Mouse (Mus musculus): ENCODE data around the gene Cbx1.

Gene Cbx1

DNA sequence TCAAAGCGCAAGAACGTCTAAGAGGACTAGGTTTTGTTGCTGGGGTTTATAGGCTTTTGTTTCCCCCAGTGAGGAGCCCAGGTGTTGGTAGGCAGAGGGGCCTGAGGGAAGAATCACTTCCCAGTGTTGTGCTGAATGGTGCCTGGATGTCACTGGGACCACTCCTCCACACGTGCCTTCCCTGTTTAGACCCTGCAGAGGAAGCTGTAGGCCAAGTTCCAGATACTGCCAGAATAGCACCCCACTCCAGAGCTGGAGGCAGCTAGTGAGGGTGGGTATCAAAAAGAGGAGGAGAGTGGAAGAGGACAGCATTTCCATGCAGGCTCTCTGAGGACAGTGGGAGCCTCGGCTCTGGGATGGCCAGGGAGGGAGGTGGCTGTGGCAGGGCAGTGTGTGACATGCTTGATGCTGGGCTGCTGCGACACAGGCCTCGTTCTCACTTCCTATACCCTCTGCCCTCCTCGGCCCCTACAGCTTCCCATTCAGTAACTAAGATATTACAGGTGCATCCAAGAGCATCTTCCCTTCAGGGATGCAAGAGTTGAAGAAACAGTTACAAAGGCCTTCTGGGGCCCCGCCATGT, 29.3 kb downstream of the Cbx1 start:
- DNase-seq, result no peak

DNA sequence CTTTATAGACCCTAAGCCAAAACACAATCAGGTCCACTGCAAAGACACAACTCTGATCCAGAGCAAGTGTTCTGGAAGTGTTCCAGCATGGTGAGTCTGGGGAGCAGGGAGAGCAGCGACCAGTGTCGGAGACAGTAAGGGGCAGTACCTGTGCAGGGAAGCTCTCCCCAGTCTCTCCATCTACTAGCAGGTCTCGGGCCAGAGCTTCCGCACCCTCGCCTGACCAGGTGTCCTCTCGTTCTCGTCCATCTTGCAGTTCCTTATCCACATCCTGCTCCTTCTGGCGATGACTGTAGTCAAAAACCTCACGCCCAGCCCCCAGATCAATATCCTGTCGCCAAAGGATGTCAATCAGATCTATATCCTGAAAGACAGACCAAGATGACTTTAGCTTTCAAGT, 33.0 kb downstream of the Cbx1 start:
- no peak for DNase-seq

DNA sequence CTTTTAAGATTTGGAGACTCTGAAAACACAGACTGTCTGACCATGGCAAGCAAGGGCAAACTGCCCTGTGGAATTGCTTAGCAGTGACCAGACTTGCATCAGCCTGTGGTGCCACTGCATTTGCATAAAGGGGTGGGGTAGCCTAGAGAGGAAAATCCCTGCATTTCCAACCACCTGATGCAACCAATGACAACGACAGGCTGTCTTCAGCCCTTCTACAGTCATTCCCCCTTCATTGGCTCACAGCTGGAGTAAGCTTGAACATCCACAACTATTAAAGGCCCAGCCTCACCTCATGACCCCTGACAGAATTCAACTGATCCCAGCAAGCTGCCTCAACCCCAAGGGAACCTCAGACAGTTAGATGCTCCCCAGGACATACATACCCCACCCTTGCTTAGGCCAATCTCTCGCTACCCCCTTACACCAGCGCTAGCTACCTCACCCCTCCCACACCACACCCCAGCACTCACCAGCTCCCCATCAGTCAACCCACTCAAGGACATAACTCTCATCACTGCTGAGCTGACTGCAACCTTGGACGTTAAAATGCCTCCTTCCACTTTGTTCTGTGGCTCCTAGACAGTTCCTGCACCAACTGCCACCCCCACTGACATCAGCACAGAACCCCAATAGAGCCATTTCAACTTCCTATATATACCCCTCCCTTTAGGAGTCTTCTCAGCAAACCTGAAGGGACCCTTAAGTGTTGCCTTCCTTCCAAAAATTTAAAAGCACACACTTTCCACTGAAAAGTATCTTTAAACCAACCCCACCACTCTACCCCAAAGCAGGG, 33.9 kb downstream of the Cbx1 start:
- peak in 1 of 2 experiments; percentile 23 for DNase-seq

DNA sequence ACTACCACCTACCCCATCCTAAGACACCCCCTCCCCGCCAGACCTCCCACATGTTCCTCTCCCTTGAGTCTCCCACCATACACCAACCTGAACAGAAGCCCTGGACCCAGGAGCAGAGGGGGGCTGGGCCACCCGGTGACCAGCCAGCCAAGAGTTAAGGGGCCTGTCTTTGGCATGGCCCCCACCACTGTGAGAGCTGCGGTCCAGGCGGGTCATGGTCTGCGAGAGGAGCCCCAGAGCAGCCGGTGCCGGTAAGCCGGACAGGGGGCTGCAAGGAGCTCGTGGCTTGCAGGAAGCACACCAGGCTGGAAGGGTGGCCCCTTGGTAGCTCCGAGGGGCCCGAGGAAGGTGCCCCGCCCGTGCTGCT, 34.5 kb downstream of the Cbx1 start:
- DNase-seq, result no peak

DNA sequence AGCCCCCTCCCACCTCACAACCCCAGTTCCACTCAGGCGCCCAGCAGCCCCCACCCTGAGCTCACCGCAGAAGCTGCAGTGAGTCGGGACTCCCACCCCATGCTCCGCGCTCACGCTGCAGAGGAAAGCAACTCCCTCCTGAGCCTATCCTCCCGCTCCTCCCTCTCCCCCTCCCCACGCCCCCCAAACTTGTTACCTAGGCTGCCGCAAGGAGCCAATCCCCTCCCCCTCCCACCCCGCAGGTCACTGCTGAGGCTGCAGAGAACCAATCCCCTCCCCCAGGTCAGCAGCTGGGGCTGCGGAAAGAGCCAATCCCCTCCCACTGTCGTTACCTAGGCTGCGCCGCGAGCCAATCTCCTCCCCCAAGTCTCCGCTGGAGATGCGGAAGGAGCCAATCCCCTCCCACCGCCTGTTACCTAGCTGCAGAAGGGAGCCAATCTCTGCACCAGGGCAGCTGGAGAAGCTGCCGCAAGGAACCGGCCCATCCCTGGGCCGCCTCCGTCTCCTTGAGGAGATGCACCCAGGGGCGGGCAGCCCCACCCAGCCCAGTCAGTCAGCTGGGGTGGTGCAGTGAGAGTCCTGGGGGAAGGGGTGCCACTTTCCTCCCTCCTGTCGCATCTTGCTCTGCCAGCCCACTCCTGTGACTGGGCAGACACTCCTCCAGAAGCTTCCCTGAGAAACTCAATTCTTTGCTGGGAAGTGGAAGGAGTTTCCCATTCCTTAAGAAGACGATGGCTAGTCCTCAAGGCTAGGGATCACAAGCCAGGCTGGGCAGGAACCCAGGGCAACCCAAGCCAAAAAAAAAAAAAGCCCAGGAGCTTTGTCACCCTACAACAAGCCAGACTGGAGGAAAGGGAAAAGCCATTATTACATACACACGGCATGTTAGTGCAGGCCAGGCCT, 35.2 kb downstream of the Cbx1 start:
- DNase-seq, result peak; percentile 77 to 82

DNA sequence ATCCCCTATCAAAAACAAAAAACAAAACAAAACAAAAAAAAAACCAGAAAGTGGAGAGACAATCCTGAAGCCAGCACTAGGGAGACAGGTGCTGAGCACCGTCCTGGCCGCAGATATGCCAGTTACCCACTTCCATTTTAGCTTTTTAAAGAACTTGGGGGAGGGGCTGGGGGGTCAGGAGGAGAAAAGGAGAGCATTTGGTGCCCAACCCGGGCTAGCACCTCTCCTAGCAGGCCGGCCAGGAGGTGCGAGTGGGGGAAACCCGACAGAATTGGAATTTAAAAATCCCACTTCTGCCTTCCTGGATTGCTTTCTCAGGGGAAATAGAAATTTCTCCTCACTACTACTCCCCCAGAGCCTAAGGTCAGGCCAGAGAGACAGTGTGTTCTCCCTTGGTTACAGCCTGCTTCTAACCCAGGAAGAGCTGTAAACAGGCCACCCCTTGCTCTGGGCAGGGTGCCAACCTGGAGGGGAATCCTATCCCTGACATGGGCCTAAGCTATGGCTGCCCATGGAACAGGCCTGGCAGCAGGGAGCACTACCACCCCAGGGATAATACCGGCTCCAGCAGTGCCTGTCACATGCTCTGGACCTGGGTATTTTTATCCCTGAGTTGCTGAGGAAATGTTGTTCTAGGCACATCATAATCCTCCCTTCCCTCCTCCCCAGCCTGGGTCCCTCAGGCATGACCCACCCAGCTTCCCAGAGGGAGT, 36.0 kb downstream of the Cbx1 start:
- DNase-seq, result peak in 1 of 2 experiments; percentile 40

DNA sequence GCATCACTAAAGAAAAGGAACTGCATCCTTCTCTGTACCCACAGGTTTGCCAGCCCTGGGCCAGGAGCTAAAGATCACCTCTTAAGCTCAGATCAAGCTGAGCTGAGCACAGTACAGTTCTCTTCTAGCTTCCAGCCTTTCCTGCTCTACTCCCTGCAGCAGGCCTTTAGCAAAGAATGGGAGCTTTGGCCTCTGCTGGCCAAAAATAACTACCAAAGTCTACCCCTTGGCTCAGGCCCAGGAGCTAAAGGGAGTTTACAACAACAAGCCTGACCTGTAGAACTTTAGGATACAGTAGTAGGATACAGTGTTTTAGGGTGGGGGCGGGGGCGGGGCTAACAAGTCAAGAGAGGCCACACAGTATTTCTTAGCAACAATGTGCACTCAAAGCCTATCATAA, 37.6 kb downstream of the Cbx1 start:
- no peak for DNase-seq

DNA sequence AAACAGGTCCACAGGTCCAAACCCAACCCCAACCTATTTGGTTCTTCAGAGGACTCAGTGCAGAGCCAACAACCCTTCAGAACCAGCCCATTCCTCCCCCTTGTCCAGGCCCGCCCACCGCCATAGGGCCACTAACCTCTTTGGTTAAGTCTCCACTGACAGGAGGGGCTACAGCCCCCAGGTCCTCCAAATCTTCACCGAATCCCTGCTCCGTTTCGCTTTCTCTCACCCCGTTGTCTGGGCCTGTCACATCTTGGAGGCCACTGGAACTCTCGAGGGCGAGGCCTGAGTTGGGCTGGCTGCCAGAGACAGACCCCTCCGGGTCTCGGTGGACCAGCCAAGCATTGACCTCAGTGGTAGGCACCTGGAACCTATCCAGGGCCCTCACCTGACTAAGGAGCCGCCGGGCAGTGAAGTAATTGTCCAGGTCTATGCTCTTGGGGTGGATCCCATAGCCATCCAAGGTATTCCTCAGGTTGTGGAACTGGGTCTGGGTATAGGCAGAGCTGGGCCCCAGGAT, 38.2 kb downstream of the Cbx1 start:
- no peak for DNase-seq

DNA sequence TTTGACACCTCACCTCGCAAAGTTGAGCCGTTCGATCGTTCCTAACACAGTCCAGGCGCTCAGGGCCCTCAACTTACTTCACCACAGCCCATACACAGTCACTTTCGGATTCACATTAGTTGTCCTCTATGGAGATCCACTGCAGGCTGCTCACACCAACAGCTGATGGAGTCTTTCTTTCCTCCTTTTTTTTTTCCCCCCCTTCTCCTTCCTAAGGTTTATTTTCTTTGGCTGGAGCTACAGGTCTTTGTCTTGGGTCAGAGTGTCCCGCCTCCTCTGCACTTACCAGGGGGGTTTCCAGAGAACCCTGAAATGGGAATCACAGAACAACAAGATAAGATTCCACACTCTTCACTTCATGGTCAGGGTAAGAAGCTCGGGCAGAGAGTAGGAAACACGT, 39.0 kb downstream of the Cbx1 start:
- no peak for DNase-seq

DNA sequence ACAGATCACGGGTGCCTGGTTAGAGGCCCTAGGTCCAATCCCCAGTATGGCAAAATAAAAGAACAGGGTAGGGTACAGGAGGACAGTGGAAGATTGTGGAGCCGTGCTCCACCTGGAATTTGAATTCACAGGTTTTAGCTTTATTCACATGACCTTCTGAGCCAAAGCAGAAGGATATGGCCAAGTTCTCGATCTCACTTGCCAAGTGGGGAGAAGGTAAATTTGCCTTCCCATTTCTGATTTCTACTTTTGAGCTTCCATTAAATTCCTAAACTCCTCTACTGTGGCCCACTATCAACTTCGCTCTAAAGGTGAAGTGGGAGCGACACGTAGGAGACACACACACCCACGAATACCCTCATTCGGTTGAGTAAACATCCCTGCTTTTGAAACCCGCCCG, 40.0 kb downstream of the Cbx1 start:
- DNase-seq, result no peak

DNA sequence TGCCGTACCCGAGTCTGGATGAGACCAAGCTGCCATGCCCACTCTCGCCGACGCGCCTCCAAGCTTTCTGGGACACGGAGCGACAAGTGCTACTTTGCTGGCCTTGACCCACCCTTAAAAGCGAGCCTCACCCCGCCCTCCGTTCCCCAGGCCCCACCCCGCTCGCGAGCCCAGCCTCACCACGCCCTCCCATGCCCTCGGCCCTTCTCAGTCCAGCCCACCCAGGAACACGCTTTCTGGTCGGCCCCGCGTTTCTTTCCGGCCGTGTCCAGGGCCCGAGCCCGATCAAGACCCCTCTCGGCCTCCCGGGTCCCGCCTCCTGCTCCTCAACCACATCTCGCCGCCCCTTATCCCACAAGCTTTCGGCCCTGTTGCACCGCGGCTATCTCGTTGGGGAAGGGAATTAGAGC, 40.5 kb downstream of the Cbx1 start:
- DNase-seq, result peak; percentile 78 to 83

DNA sequence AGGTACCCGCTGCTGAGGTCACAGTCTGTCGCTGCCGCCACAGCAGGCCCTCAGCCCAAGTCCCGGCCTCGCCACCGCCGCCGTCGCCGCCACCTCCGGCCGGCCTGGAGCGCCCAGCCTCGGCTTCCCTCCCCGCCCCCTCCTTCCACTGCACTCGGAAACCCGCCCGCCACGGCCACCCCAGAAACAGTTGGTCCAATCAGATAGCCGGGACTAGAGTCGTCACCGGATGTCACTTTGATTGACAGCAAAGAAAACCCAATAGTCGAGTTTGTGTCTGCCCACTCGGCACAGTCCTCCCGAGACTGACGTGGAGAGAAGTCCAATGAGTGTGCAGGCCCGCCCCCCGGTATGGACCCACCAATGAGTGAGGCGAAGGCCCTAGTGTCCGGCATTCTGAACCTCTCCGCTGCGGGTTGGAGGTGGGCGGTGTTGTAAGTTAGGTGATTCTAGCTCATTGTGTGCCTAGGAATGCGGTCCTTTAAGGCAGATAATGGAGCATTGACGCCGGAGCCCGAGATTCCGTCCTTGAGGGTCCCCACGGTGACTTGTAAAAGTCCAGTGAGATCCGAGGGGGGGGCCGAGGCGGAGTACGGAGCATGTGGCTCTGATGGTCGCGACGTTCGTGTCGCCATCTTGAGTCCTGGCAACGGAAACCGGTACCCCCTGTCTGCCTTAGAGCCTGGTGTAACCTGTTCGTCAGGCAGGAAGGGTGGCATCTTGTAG, 41.0 kb downstream of the Cbx1 start, which contains the start of gene Nfe2l1:
Gene Nfe2l1 (minus strand): TSS at position 156 of the 726 bp plus-strand sequence.
- peak; percentile 92 to 96 for DNase-seq

DNA sequence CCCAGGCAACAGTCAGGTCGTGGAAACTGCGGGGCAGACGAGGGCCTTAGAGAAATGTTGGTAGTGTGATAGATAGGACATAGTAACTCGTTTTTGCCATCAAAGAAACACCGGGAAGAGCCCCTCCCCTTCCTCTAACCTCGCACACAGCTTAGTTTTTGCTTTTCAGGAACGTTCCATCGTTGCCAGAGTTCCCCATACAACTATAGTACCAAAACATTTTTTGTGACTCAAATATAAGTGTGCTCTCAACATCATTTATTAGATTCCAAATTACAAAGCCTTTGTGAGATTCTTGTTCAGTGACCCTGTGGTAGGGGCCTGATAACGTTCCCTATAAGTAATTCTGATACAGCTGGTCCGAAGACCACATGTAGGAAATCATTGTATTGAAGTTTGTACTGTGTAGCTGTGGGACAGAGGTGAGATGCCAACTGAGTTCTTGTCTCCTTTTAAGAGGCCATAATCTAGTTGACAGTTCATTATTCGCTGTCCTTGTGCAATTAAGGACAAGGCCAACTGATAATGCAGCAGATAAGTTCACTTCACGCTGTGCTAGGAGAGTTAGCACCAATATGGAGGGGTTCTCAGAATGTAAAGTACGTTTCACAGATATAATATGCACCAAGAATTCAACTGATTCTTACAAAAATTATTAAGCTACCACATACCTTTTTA, 41.8 kb downstream of the Cbx1 start:
- DNase-seq, result no peak

DNA sequence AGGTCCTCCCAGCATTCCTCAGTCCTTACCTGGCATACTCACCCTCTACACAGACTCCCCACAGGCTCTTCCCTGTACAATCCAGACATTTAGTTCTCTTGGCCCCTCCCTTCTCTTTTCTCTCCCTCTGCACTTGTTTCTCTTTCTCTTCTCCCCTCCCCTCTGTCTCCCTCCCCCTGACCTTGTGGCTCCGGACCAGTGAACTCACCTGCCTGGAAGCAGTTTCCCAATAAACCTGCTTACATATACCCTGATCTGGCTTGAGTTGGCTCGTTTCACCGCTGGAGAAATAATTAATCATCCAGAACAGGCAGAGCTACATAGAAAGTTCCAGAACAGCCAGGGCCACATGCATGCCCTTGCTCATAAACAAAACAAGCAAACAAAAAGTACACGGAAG, 42.6 kb downstream of the Cbx1 start:
- DNase-seq, result no peak

DNA sequence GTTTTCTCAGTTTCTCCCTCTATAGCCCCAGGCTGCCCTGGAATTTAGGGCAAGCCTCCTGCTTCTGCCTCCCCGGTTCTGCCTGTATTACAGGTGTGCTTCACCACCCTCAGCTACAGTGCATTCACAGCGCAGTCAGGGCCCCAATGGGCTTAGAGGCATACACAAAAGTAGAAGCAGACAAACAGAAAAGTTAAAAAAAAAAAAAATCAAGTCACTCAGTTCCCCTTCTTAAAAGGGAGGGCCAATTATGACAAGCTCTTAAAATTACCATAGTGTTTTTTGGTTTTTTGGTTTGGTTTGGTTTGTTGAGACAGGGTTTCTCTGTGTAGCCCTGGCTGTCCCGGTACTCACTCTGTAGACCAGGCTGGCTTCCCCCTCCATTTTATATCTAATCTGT, 43.6 kb downstream of the Cbx1 start:
- DNase-seq, result no peak

DNA sequence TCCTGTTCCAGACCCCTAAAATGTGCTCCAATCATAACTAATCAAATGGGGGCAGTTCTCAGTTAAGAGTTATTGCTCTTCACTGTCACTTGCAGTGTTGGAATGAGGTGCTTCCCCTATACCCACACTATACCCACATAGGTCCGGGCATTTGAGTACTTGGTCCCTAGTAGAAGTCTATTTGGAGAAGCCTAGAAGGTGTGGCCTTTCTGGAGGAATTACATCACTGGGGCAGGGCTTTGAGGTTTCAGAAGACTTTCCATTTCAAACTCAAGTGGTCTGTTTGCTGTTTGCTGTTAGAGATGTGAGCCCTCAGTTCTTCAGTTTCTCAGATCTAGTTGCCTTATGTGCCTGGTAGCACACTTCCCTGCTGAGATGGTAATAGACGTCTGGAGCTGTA, 44.0 kb downstream of the Cbx1 start:
- DNase-seq, result peak in 1 of 2 experiments; percentile 32

DNA sequence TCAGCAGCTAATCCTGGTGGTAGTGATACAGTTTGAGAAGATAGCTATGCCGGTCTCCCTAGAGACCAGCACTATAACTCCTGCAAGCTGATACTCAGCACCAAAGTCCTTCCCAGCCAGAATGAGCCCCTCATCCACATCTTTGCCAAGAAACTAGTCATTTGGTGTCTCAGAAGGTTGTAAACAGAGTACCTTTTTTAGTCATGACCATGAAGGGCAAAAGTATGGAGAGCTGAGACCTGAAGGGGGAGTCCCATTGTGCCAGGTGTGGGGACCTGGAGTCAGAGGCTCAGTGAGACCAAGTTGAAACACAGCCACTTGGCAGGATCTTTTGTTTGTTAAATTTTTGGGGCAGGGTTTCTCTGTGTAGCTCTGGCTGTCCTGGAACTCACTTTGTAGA, 45.2 kb downstream of the Cbx1 start:
- no peak for DNase-seq

DNA sequence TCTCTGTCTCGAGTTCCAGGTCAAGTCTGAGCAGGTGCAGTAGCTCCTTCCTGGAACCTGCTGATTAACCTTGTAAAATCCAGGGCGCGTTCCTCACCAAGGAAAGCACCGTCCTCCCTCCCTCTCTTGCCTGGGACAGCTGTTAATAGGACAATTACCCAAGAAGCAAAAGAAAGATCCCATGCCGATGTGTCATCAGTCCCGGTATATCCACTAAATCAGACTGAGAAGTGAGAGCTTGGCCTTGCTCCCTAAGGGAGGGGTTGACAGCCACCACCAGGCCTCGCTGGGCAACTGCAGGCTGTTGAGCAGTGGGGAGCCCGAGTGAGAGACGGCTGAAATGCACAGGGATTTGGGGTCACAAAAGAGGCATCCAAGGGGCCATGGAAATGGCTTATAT, 48.4 kb downstream of the Cbx1 start:
- DNase-seq, result no peak

DNA sequence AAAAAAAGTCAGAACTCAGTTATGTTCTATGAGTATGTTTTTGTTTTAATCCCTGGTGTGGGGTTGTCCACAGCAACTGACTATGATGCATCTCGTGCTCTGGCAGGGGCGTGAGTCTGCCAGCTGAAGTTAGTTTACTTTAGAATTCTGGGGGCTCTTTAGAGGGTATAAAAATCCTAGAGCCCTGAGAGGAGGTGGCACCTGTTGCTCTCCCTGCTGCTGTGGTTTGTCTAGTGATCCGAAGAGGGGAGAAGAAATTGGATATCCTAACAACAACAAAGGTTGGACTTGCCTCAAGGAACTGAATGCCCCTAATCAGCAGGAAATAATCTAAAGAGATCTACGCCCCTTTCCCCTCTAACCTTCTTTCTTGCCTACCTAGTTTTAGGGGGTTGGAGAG, 49.4 kb downstream of the Cbx1 start:
- DNase-seq, result no peak

DNA sequence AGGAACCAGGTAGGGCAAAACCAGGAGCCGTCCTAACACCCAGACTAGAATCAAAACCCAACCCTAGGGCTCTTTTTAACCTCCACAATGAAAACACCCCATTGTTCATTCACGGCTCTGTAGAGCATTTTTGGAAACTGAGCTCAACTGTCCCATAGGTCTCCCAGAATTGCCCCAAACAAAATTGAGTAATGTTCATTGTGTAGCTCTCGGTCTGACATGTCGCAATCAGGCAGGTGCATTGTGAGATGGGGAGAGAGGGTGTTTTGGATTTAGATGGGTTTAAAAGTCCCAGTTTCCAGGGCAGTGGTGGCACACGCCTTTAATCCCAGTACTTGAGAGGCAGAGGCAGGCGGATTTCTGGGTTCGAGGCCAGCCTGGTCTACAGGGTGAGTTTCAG, 50.5 kb downstream of the Cbx1 start:
- DNase-seq, result no peak

DNA sequence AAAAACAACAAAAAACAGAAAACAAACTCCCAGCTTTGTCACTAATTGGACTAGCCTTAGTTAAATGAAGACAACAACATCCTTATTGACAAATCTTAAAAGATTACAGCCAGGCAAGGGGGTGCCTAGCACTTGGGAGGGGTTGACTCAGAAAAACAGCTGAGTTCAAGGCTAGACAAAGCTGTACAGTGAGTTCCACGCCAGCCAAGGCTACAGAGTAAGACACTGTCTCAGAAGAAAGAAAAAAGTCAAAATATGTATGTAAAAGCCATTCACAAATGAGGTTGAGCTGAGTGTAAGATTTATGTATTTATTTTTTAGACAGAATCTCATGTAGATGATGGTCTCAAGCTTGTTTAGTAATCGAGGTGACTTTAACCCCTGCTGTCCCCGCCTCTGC, 51.0 kb downstream of the Cbx1 start:
- DNase-seq, result no peak
